In genomic region chr9:64341254-64341566, GRCm38 (mm10) we compare ENCODE assay signal across 8 mouse cellular contexts. TPM values are rescaled to one million over a fixed set of nuclear protein-coding genes. Genes with fewer than 3 reads are reported as not detected.
DNase-seq lines count a peak whose midpoint lies in the region; ATAC-seq and TF ChIP-seq lines count a peak whose summit lies in the region.

Gene Dis3l (minus strand): TSS chr9:64341288.

- peaks cover 8% of the 10 kb centered on the region; the same call in 1 of the 2 replicates for H3K4me1 ChIP-seq in lung, embryonic 14.5 days (ENCODE audit: insufficient read depth)
- H3K4me1 ChIP-seq in brown adipose tissue, adult 24 weeks (ENCODE audit: control insufficient read depth, insufficient read depth, insufficient read length, low read length): no peaks in the 10 kb centered on the region
- peaks cover 22% of the 10 kb centered on the region for H3K4me1 ChIP-seq in heart, embryonic 10.5 days
- H3K4me1 ChIP-seq in midbrain, postnatal 0 days (ENCODE audit: insufficient read depth, low read length): no peaks in the 10 kb centered on the region

- no peaks in the 10 kb centered on the region for H3K9me3 ChIP-seq in lung, embryonic 14.5 days (ENCODE audit: low read depth, low read length)
- no peaks in the 10 kb centered on the region for H3K9me3 ChIP-seq in heart, embryonic 10.5 days
- H3K9me3 ChIP-seq in midbrain, postnatal 0 days (ENCODE audit: low read length): no peaks in the 10 kb centered on the region

- TF ChIP-seq CTCF in lung, embryonic 14.5 days (IDR thresholded peaks at IDR 0.05; ENCODE audit: low read depth): no peak
- no peak for TF ChIP-seq CTCF in midbrain, postnatal 0 days (IDR thresholded peaks at IDR 0.05)

- 7% methylated on average over 16 of the region's 16 CpGs for WGBS in lung, embryonic 14.5 days
- 20% methylated on average over 16 of the region's 16 CpGs for WGBS in heart, embryonic 10.5 days
- WGBS in midbrain, postnatal 0 days: 6% methylated on average over 16 of the region's 16 CpGs

- peak within 1 kb of the TSS; percentile 67 for H3K4me3 ChIP-seq in lung, embryonic 14.5 days (ENCODE audit: low read depth, low read length)
- H3K4me3 ChIP-seq in brown adipose tissue, adult 24 weeks (ENCODE audit: insufficient read depth, low read depth, low read length): peak within 1 kb of the TSS; percentile 90
- peak within 1 kb of the TSS; percentile 84 for H3K4me3 ChIP-seq in heart, embryonic 10.5 days
- peak within 1 kb of the TSS; percentile 44 for H3K4me3 ChIP-seq in midbrain, postnatal 0 days (ENCODE audit: low read depth, low read length)

- H3K4me2 ChIP-seq in lung, embryonic 14.5 days: peak within 1 kb of the TSS; percentile 86
- H3K4me2 ChIP-seq in midbrain, postnatal 0 days (ENCODE audit: low read depth, low read length, poor library complexity, severe bottlenecking): peak within 1 kb of the TSS; percentile 82

- H3K27ac ChIP-seq in lung, embryonic 14.5 days (ENCODE audit: low read depth): peak within 1 kb of the TSS; percentile 100
- H3K27ac ChIP-seq in brown adipose tissue, adult 24 weeks (replicated peaks; ENCODE audit: low read depth, low read length): peak within 1 kb of the TSS; percentile 96
- H3K27ac ChIP-seq in heart, embryonic 10.5 days: peak within 1 kb of the TSS; percentile 100
- H3K27ac ChIP-seq in midbrain, postnatal 0 days (ENCODE audit: low read depth, low read length): peak within 1 kb of the TSS; percentile 99

- H3K9ac ChIP-seq in lung, embryonic 14.5 days: peak within 1 kb of the TSS; percentile 99
- H3K9ac ChIP-seq in midbrain, postnatal 0 days (replicated peaks; ENCODE audit: low read length, poor library complexity, severe bottlenecking): peak within 1 kb of the TSS; percentile 99

- H3K36me3 ChIP-seq in lung, embryonic 14.5 days (ENCODE audit: insufficient read depth): peaks cover 13% of the 10 kb centered on the region; the same call in 1 of the 2 replicates
- peaks cover 16% of the 10 kb centered on the region for H3K36me3 ChIP-seq in heart, embryonic 10.5 days
- H3K36me3 ChIP-seq in midbrain, postnatal 0 days (ENCODE audit: insufficient read depth, low read length): peaks cover 5% of the 10 kb centered on the region

- DNase-seq in lung, embryonic 14.5 days: no peak
- DNase-seq in lung, postnatal 4 days: no peak
- no peak for DNase-seq in heart, embryonic 10.5 days (ENCODE audit: low spot score)
- DNase-seq in left cerebral cortex, adult 8-10 months (ENCODE audit: low spot score in 2 of 2): no peak
- DNase-seq in midbrain, postnatal 0 days (ENCODE audit: low spot score): no peak
- no peak for DNase-seq in right cerebral cortex, postnatal 36 days (ENCODE audit: low spot score in 2 of 2)
- no peak for DNase-seq in right cerebral cortex, postnatal 14 days

- ATAC-seq in lung, embryonic 14.5 days (ENCODE audit: insufficient read depth): no peak
- ATAC-seq in midbrain, postnatal 0 days (ENCODE audit: low FRiP score): no peak

- no peaks in the 10 kb centered on the region for H3K27me3 ChIP-seq in lung, embryonic 14.5 days (ENCODE audit: insufficient read depth, low read length)
- no peaks in the 10 kb centered on the region for H3K27me3 ChIP-seq in heart, embryonic 10.5 days (ENCODE audit: insufficient read depth, poor library complexity, severe bottlenecking)
- H3K27me3 ChIP-seq in midbrain, postnatal 0 days (ENCODE audit: insufficient read depth, low read length): no peaks in the 10 kb centered on the region

RNA-seq across cellular contexts. Expression of gene Dis3l, which starts in this region (rescaled TPM):
- polyA plus RNA-seq in lung, embryonic 14.5 days (2014; fragmentation: Nextera tagmentation; extraction: Ambion mirVana): 24.0 and 24.6 TPM in 2 replicates
- 18.0 and 18.7 TPM in 2 replicates for polyA plus RNA-seq in brown adipose tissue, adult 24 weeks (2012; ENCODE audit: insufficient read depth, insufficient read length, missing spikeins)
- 20.0 and 23.2 TPM in 2 replicates for polyA plus RNA-seq in heart, embryonic 10.5 days (2016; fragmentation: Nextera tagmentation; extraction: Ambion mirVana)
- 10 to 100 TPM; 28.8 to 30.4 (median 30.2) TPM for total RNA-seq in left cerebral cortex, adult 8-10 months (2022)
- 18.5 and 22.5 TPM in 2 replicates for total RNA-seq in midbrain, postnatal 0 days (2014; rRNA removed)
- polyA plus RNA-seq in midbrain, postnatal 0 days (2015; fragmentation: Nextera tagmentation; extraction: Ambion mirVana): 18.1 and 19.6 TPM in 2 replicates
